Comparison of ENCODE assay signal across 25 mouse cellular contexts in the genomic region with DNA sequence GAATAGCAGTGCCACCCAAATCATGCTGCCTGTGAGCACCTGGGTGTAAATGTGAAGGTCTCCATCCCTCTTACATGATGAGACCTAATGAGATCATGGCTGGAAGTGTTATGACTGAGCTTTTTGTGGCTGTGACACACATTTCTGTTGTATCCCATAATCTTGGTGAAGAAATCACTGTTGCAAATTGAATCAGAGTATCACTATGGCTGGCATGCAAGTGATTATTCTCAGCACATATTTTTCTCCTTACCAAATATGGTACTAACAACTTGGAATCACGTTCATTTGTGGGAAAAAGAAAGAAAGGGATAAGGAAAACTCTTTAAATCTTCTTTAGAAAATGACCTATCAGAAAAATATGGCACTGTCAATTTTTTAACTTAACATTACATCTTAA.
"Had no signal": no experiment of that assay in that cellular context is flagged by ENCODE, and none has a peak within 500 bp of the region (broad histone marks: within the 10 kb centered on the region; RNA-seq: fewer than 3 reads in every experiment).

No protein-coding gene starts in this region.

- H3K36me3 ChIP-seq: hindbrain, embryonic 10.5 days; hindbrain, embryonic 12.5 days; intestine, embryonic 15.5 days; kidney, embryonic 15.5 days; limb, embryonic 15.5 days; liver, embryonic 12.5 days had no signal

- H3K4me1 ChIP-seq: heart, embryonic 10.5 days; heart, embryonic 12.5 days; hindbrain, embryonic 10.5 days; hindbrain, embryonic 12.5 days; intestine, embryonic 15.5 days; kidney, embryonic 15.5 days; limb, embryonic 13.5 days; limb, embryonic 15.5 days; liver, embryonic 12.5 days had no signal

- DNase-seq: gastrocnemius, adult 2 months; gastrocnemius, postnatal 10 days; gastrocnemius, postnatal 25 days; heart, adult 18-20 months; heart, postnatal 10 days; heart, postnatal 4 days; kidney, adult 18-20 months; kidney, adult 9 months; kidney, postnatal 14 days; kidney, postnatal 36 days; layer of hippocampus, adult 9-11 months; layer of hippocampus, postnatal 36 days; left cerebral cortex, postnatal 4 days had no signal

- H3K4me3 ChIP-seq: gastrocnemius, adult 2 months; heart, embryonic 10.5 days; heart, embryonic 12.5 days; hindbrain, embryonic 10.5 days; hindbrain, embryonic 12.5 days; intestine, embryonic 15.5 days; kidney, embryonic 15.5 days; limb, embryonic 13.5 days; limb, embryonic 15.5 days; liver, embryonic 12.5 days had no signal

- H3K27ac ChIP-seq: gastrocnemius, adult 2 months; heart, embryonic 10.5 days; hindbrain, embryonic 10.5 days; hindbrain, embryonic 12.5 days; hindbrain, embryonic 14.5 days; intestine, embryonic 15.5 days; kidney, embryonic 15.5 days; kidney, postnatal 0 days; limb, embryonic 13.5 days; limb, embryonic 15.5 days; liver, embryonic 12.5 days; liver, embryonic 14.5 days had no signal

- H3K27me3 ChIP-seq: heart, embryonic 12.5 days; hindbrain, embryonic 12.5 days; intestine, embryonic 15.5 days; kidney, embryonic 15.5 days; limb, embryonic 13.5 days; limb, embryonic 15.5 days; liver, embryonic 12.5 days had no signal
